Mouse (Mus musculus) embryonic facial prominence, embryonic 13.5 days (tissue): ENCODE data around the gene Pcnx3. TPM values are rescaled to one million over a fixed set of nuclear protein-coding genes. Genes with fewer than 3 reads are reported as not detected.

ENCODE experiments used
- ATAC-seq: fragments of 200-750 bp; cut with Nextera tagmentation; 2 replicates; pipeline ENCODE4 v1.8.0; 2017; ENCODE audit warnings: low read depth; ENCODE audit not compliant: insufficient number of reproducible peaks, insufficient read depth, low FRiP score, low TSS enrichment
- H3K27ac ChIP-seq: fragments of 300-500 bp; sonication (generic); 2 replicates; pipeline ENCODE4 v1.5.1; 2015; ENCODE audit warnings: moderate library complexity, mild to moderate bottlenecking, inconsistent platforms
- H3K27me3 ChIP-seq: fragments of 300-500 bp; sonication (generic); 2 replicates; pipeline ENCODE4 v1.6.1; 2015; ENCODE audit warnings: mild to moderate bottlenecking, inconsistent platforms
- H3K36me3 ChIP-seq: fragments of 300-500 bp; sonication (generic); 2 replicates; pipeline ENCODE4 v1.6.1; 2015; ENCODE audit warnings: mild to moderate bottlenecking, inconsistent platforms
- H3K4me1 ChIP-seq: fragments of 300-500 bp; sonication (generic); 2 replicates; pipeline ENCODE4 v1.6.1; 2015; ENCODE audit warnings: inconsistent platforms
- H3K4me2 ChIP-seq: fragments of 300-500 bp; sonication (generic); 2 replicates; pipeline ENCODE4 v1.6.1; 2015; ENCODE audit warnings: moderate library complexity, mild to moderate bottlenecking, inconsistent platforms
- H3K4me3 ChIP-seq: fragments of 300-500 bp; sonication (generic); 2 replicates; pipeline ENCODE4 v1.5.1; 2015; ENCODE audit warnings: mild to moderate bottlenecking, inconsistent platforms
- H3K9ac ChIP-seq: fragments of 300-500 bp; sonication (generic); 2 replicates; pipeline ENCODE4 v1.6.1; 2015; ENCODE audit warnings: mild to moderate bottlenecking, inconsistent platforms
- H3K9me3 ChIP-seq: fragments of 300-500 bp; sonication (generic); 2 replicates; pipeline ENCODE4 v1.6.1; 2016; ENCODE audit warnings: inconsistent platforms
- WGBS: fragments of 180-500 bp; shearing (Covaris S2); methylation state at CpG from one replicate; pipeline ENCODE4 v1.1.7; 2015; ENCODE audit warnings: mixed read lengths; 5-methylcytosine and 5-hydroxymethylcytosine counted together
- polyA plus RNA-seq: library from polyadenylated mRNA; unstranded; fragments of >200 nt; fragmentation: Nextera tagmentation; extraction: Ambion mirVana; gene quantifications from 2 replicates; pipeline ENCODE4 v1.2.1, GENCODE M21; 2015

Gene Pcnx3
- polyA plus RNA-seq, 1 experiment from 2014 or later = 26.5 TPM

GRCm38 (mm10) chr19:5725029-5725707 lies 36.5 kb upstream of the Pcnx3 start:
- H3K9me3 ChIP-seq = no peaks in the 10 kb centered on the region
- 71% methylated on average over 12 of the region's 12 CpGs for WGBS
- no peak for ATAC-seq
- H3K4me2 ChIP-seq = peak overlapping the region; percentile 99
- H3K4me3 ChIP-seq = peak overlapping the region; percentile 95
- peak overlapping the region; percentile 75 for H3K9ac ChIP-seq
- no peaks in the 10 kb centered on the region for H3K27me3 ChIP-seq
- peaks cover 54% of the 10 kb centered on the region for H3K4me1 ChIP-seq
- H3K36me3 ChIP-seq = peaks cover 48% of the 10 kb centered on the region
- H3K27ac ChIP-seq = peak overlapping the region; percentile 48; the same call in 1 of the 2 replicates

GRCm38 (mm10) chr19:5724549-5724941 lies 35.8 kb upstream of the Pcnx3 start:
- ATAC-seq = no peak
- peaks cover 53% of the 10 kb centered on the region for H3K36me3 ChIP-seq
- peak overlapping the region; percentile 95 for H3K4me3 ChIP-seq
- peaks cover 47% of the 10 kb centered on the region for H3K4me1 ChIP-seq
- 75% methylated on average over 7 of the region's 7 CpGs for WGBS
- peak overlapping the region; percentile 75 for H3K9ac ChIP-seq
- no peaks in the 10 kb centered on the region for H3K27me3 ChIP-seq
- peak overlapping the region; percentile 28; the same call in 1 of the 2 replicates for H3K27ac ChIP-seq
- H3K4me2 ChIP-seq = peak overlapping the region; percentile 99
- H3K9me3 ChIP-seq = no peaks in the 10 kb centered on the region

GRCm38 (mm10) chr19:5723934-5724548 lies 35.3 kb upstream of the Pcnx3 start:
- 76% methylated on average over 4 of the region's 4 CpGs for WGBS
- ATAC-seq = no peak
- no peak overlapping the region; the same call in none of the 2 replicates for H3K4me3 ChIP-seq
- H3K9ac ChIP-seq = peak overlapping the region; percentile 75; the same call in 1 of the 2 replicates
- H3K36me3 ChIP-seq = peaks cover 58% of the 10 kb centered on the region
- no peak overlapping the region for H3K27ac ChIP-seq
- H3K4me1 ChIP-seq = peaks cover 47% of the 10 kb centered on the region
- H3K27me3 ChIP-seq = no peaks in the 10 kb centered on the region
- no peaks in the 10 kb centered on the region for H3K9me3 ChIP-seq
- H3K4me2 ChIP-seq = peak overlapping the region; percentile 99

GRCm38 (mm10) chr19:5722848-5723425 lies 34.2 kb upstream of the Pcnx3 start:
- Histone ChIP-seq H3K4me1 (peaks cover 39% of the 10 kb centered on the region), H3K4me3 (no peak overlapping the region), H3K4me2 (no peak overlapping the region), H3K27ac (no peak overlapping the region), H3K9ac (peak overlapping the region; percentile 52; the same call in 1 of the 2 replicates), H3K36me3 (peaks cover 65% of the 10 kb centered on the region), H3K9me3 (no peaks in the 10 kb centered on the region), H3K27me3 (no peaks in the 10 kb centered on the region)
- 90% methylated on average over 7 of the region's 7 CpGs for WGBS
- no peak for ATAC-seq

GRCm38 (mm10) chr19:5721233-5721632 lies 32.5 kb upstream of the Pcnx3 start:
- Histone ChIP-seq H3K4me3 (no peak overlapping the region), H3K27ac (no peak overlapping the region), H3K9ac (no peak overlapping the region), H3K9me3 (no peaks in the 10 kb centered on the region), H3K36me3 (peaks cover 76% of the 10 kb centered on the region), H3K4me2 (no peak overlapping the region), H3K27me3 (no peaks in the 10 kb centered on the region), H3K4me1 (peaks cover 29% of the 10 kb centered on the region)
- no peak for ATAC-seq
- 87% methylated on average over 6 of the region's 6 CpGs for WGBS

- H3K4me1 ChIP-seq = peaks cover 21% of the 10 kb centered on the region
- peak overlapping the region; percentile 27; the same call in 1 of the 2 replicates for H3K9ac ChIP-seq
These were observed 28.2 kb upstream of the Pcnx3 start for GRCm38 (mm10) chr19:5716955-5717354.

GRCm38 (mm10) chr19:5715793-5716688 lies 27.3 kb upstream of the Pcnx3 start:
- Histone ChIP-seq H3K4me2 (peak overlapping the region; percentile 23), H3K27me3 (no peaks in the 10 kb centered on the region), H3K36me3 (peaks cover 65% of the 10 kb centered on the region), H3K9ac (peak overlapping the region; percentile 54), H3K9me3 (no peaks in the 10 kb centered on the region), H3K4me3 (no peak overlapping the region), H3K27ac (no peak overlapping the region), H3K4me1 (peaks cover 21% of the 10 kb centered on the region)
- no peak for ATAC-seq
- WGBS = 26% methylated on average over 43 of the region's 43 CpGs

More at GRCm38 (mm10) chr19:5716955-5717354, 28.2 kb upstream of the Pcnx3 start:
- Histone ChIP-seq H3K4me2 (no peak overlapping the region), H3K36me3 (peaks cover 67% of the 10 kb centered on the region), H3K27ac (no peak overlapping the region), H3K4me3 (no peak overlapping the region), H3K9me3 (no peaks in the 10 kb centered on the region), H3K27me3 (no peaks in the 10 kb centered on the region)
- ATAC-seq = no peak
- WGBS = 64% methylated on average over 10 of the region's 10 CpGs

- H3K27me3 ChIP-seq = no peaks in the 10 kb centered on the region
These were observed 25.0 kb upstream of the Pcnx3 start for GRCm38 (mm10) chr19:5713730-5714129.

GRCm38 (mm10) chr19:5713255-5713654 lies 24.5 kb upstream of the Pcnx3 start:
- peak overlapping the region; percentile 61 for H3K27ac ChIP-seq
- peak overlapping the region; percentile 9; the same call in 1 of the 2 replicates for H3K4me2 ChIP-seq
- 68% methylated on average over 5 of the region's 5 CpGs for WGBS
- H3K27me3 ChIP-seq = no peaks in the 10 kb centered on the region
- H3K9ac ChIP-seq = peak overlapping the region; percentile 44; the same call in 1 of the 2 replicates
- ATAC-seq = no peak
- peaks cover 65% of the 10 kb centered on the region for H3K36me3 ChIP-seq
- no peak overlapping the region for H3K4me3 ChIP-seq
- H3K4me1 ChIP-seq = peaks cover 21% of the 10 kb centered on the region
- H3K9me3 ChIP-seq = no peaks in the 10 kb centered on the region

More at GRCm38 (mm10) chr19:5713730-5714129, 25.0 kb upstream of the Pcnx3 start:
- Histone ChIP-seq H3K4me3 (no peak overlapping the region), H3K27ac (peak overlapping the region; percentile 61), H3K9me3 (no peaks in the 10 kb centered on the region), H3K9ac (peak overlapping the region; percentile 44; the same call in 1 of the 2 replicates), H3K4me1 (peaks cover 21% of the 10 kb centered on the region), H3K36me3 (peaks cover 64% of the 10 kb centered on the region), H3K4me2 (peak overlapping the region; percentile 9; the same call in 1 of the 2 replicates)
- no peak for ATAC-seq
- WGBS = 14% methylated on average over 2 of the region's 2 CpGs

- peaks cover 20% of the 10 kb centered on the region for H3K4me1 ChIP-seq
- WGBS = 92% methylated on average over 14 of the region's 14 CpGs
- peaks cover 69% of the 10 kb centered on the region for H3K36me3 ChIP-seq
- no peak overlapping the region for H3K4me2 ChIP-seq
- H3K4me3 ChIP-seq = no peak overlapping the region
- no peaks in the 10 kb centered on the region for H3K9me3 ChIP-seq
- no peak overlapping the region for H3K9ac ChIP-seq
- ATAC-seq = no peak
- no peaks in the 10 kb centered on the region for H3K27me3 ChIP-seq
- no peak overlapping the region for H3K27ac ChIP-seq
These were observed 23.3 kb upstream of the Pcnx3 start for GRCm38 (mm10) chr19:5711907-5712460.

- no peak overlapping the region for H3K4me3 ChIP-seq
- WGBS = 11% methylated on average over 3 of the region's 3 CpGs
- H3K9ac ChIP-seq = no peak overlapping the region
- no peak overlapping the region for H3K4me2 ChIP-seq
- no peaks in the 10 kb centered on the region for H3K9me3 ChIP-seq
- H3K27ac ChIP-seq = no peak overlapping the region
- peaks cover 68% of the 10 kb centered on the region for H3K36me3 ChIP-seq
- no peak for ATAC-seq
- no peaks in the 10 kb centered on the region for H3K27me3 ChIP-seq
- H3K4me1 ChIP-seq = peaks cover 14% of the 10 kb centered on the region
These were observed 22.5 kb upstream of the Pcnx3 start for GRCm38 (mm10) chr19:5711218-5711617.
